Mouse (Mus musculus) cerebellum, postnatal 10 days (tissue): ENCODE measurements around the gene Dvl2.

Experiments used
- DNase-seq, 2 experiments: peaks; one replicate each; pipeline ENCODE4 v3.0.0; 2021; ENCODE audit warnings: mixed read lengths in 2 of 2

Dvl2 gene

DNA sequence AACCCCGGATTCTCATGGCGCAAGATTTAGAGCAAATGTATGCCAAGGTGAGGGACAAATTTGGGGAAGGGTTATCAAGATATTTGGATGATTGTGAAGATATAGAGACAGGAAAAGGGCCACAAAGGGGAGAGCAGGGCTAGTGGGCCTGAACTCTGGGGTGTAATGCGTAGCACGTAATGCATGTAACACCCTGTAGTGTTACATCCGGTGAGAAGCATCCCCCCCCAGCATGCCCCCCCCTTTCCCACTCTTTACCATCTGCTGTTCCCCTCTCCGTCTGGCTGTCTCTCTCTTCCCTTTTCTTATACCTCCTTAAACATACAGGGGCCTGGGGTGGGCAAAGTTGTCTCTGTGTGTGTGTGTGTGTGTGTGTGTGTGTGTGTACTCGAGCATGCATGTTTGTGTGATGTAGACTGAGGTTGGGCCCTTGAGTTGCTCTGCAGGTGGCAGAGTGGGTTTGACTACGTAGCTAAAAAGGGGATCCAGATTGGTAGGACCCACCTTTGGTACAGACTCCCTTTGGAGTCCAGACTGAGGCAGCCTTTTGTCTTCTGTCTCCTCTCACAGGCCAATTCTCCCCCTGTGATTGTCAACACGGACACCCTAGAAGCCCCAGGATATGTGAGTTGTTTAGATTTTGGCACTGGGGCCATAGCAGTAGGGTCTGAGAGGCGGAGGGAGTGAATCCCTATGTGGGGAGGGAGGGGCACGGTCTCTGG lies 29.6 kb downstream of the Dvl2 start:
- peak in 1 of 2 experiments; percentile 50 for DNase-seq

- no peak for DNase-seq
Measured at GRCm38 (mm10) chr11:70030651-70031320, 30.4 kb downstream of the Dvl2 start.

- no peak for DNase-seq
Measured at GRCm38 (mm10) chr11:70031321-70031670, 30.9 kb downstream of the Dvl2 start.

GRCm38 (mm10) chr11:70038174-70038573 lies 37.8 kb downstream of the Dvl2 start:
- DNase-seq: no peak

DNA sequence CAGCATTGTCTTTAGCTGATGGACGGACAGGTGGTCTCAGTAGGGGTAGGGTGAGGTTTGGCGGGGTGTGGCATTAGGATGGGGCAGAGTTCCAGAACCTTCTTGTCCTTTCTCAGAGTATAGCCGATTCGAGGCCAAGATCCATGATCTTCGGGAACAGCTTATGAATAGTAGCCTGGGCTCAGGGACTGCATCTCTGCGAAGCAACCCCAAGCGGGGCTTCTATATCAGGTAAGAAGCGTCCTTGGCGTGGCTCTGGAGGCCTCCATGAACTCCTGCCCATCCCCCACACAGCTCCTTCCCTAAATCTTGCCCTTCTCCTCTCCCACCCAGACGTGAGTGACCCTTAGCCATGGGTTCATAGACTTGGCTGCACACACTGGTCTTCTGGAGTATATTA lies 39.2 kb downstream of the Dvl2 start:
- DNase-seq: no peak

DNA sequence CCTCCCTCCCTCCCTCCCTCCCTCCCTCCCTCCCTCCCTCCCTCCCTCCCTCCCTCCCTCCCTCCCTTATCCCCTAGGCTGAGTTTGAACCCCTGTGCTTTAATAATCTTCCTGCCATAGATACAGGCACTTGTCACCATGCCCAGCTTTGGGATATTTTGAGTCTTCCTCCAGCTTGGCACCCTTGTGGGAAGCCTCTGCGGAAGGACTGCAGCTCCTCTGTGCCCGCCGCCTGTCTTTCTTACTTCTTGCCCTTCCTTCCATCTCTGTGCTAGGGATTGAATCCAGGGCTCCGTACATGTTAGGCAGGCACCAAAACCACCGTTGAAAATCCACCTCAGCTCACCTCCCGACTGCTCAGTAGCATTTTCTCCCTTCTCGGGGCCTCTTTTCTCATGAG lies 39.8 kb downstream of the Dvl2 start:
- DNase-seq: no peak

GRCm38 (mm10) chr11:70042309-70043085 lies 42.1 kb downstream of the Dvl2 start:
- peak in 1 of 2 experiments; percentile 26 for DNase-seq

GRCm38 (mm10) chr11:70043665-70044064 lies 43.3 kb downstream of the Dvl2 start:
- no peak for DNase-seq

DNA sequence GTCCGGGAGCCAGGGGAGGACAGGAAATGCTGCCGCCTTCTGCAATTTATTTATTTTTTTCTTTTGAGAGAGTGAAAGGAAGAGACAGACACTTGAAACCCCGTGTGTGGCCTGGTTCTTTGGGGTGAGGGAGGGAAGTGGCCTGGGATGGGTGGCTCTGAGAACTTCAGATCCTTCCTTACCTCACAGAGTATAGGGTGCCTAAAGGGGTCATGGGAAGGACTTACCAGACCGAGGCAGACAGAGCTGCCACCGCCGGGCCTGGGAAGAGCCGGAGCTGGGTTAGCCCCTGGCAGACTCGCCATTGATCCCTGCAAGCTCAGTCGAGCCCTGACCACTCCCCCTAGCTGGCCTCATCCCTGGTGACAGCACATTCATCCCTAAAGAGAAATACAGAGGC lies 45.0 kb downstream of the Dvl2 start:
- no peak for DNase-seq

- DNase-seq: no peak
Measured at GRCm38 (mm10) chr11:70049366-70049765, 49.0 kb downstream of the Dvl2 start.

GRCm38 (mm10) chr11:70049816-70050215 lies 49.4 kb downstream of the Dvl2 start:
- peak in 1 of 2 experiments; percentile 57 for DNase-seq

GRCm38 (mm10) chr11:70053156-70053555 lies 52.8 kb downstream of the Dvl2 start:
- DNase-seq: no peak

GRCm38 (mm10) chr11:70053898-70054570 lies 53.6 kb downstream of the Dvl2 start, which contains the start of gene Asgr1:
Gene Asgr1 (plus strand): TSS chr11:70054085.
- DNase-seq: no peak

DNA sequence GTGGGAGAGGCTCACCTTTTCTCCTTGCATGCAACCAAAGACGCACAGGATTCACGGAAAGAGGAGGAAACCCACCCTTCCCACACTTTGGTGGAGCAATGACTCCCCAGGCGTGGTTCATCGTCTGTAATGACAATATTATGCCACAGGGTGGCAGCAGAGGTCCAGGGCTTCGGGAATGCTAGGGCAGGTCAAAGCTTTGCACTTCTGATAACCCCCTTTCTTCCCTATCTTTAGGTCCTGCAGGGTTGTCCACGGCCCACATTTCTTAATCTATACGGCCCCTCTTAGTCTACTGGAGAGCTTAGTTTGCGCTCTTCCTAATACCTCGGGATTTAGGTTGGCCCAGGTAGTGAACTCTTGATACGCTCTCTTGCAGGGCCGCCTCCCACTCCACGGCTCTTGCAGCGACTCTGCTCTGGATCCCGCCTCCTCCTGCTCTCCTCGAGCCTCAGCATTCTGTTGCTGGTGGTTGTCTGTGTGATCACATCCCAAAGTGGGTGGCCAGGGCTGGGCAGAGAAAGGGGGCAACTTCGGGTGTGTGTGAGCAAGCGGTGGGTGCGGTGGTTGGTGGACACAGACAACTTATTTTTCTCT lies 55.3 kb downstream of the Dvl2 start:
- peak; percentile 88 to 91 for DNase-seq

DNA sequence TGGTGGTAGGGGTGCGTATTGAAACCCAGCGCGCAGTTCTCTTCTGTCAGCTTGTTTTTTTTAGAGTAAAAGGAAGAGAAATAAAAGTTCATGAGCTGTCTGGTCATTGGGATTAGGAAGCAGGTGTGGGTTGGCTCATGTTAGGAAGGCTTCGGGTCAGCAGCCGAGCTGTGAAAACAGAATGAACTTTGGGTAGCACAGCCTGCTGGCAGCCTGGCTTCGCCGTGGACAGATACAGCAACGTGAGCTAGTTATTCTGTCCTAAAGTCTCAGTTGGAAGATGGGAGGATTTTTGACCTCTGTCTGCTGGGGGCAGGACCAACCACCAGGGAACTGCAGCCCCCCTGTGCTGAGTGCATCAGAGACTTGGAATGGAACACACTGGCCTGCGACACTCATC lies 57.4 kb downstream of the Dvl2 start:
- no peak for DNase-seq

GRCm38 (mm10) chr11:70059930-70060329 lies 59.5 kb downstream of the Dvl2 start:
- no peak for DNase-seq
